Mouse (Mus musculus) forebrain, embryonic 16.5 days (tissue): Measurements from ENCODE around the gene Mrm1. TPM values are rescaled to one million over a fixed set of nuclear protein-coding genes. Genes with fewer than 3 reads are reported as not detected.

Experiments used
- ATAC-seq: fragments of 200-750 bp; cut with Nextera tagmentation; 2 replicates; pipeline ENCODE4 v1.8.0; 2017; ENCODE audit warnings: mild to moderate bottlenecking, moderate library complexity
- H3K27ac ChIP-seq: fragments of 300-500 bp; sonication (generic); 2 replicates; pipeline ENCODE4 v1.5.1; 2014; ENCODE audit warnings: low read length, control low read depth
- H3K27me3 ChIP-seq: fragments of 300-500 bp; sonication (generic); replicated peaks from 2 replicates; pipeline ENCODE4 v1.6.1; 2014; ENCODE audit warnings: low read length; ENCODE audit not compliant: control insufficient read depth, insufficient read depth
- H3K36me3 ChIP-seq: fragments of 300-500 bp; sonication (generic); 2 replicates; pipeline ENCODE4 v1.6.1; 2014; ENCODE audit not compliant: control insufficient read depth, insufficient read depth
- H3K4me1 ChIP-seq: fragments of 300-500 bp; sonication (generic); replicated peaks from 2 replicates; pipeline ENCODE4 v1.6.1; 2014; ENCODE audit warnings: low read length; ENCODE audit not compliant: control insufficient read depth, insufficient read depth
- H3K4me2 ChIP-seq: fragments of 300-500 bp; sonication (generic); 2 replicates; pipeline ENCODE4 v1.6.1; 2014; ENCODE audit warnings: mild to moderate bottlenecking, low read length, control low read depth
- H3K4me3 ChIP-seq: fragments of 300-500 bp; sonication (generic); replicated peaks from 2 replicates; pipeline ENCODE4 v1.5.1; 2014; ENCODE audit warnings: mild to moderate bottlenecking, low read length, control low read depth
- H3K9ac ChIP-seq: fragments of 300-500 bp; sonication (generic); replicated peaks from 2 replicates; pipeline ENCODE4 v1.6.1; 2014; ENCODE audit warnings: low read depth, low read length, control low read depth
- H3K9me3 ChIP-seq: fragments of 300-500 bp; sonication (generic); 2 replicates; pipeline ENCODE4 v1.6.1; 2016; ENCODE audit warnings: low read length; ENCODE audit not compliant: control insufficient read depth
- WGBS: fragments of 180-500 bp; shearing (Covaris S2); extraction: QIAGEN DNeasy Blood & Tissue Kit; methylation state at CpG from one replicate; pipeline ENCODE4 v1.1.7; 2014; 5-methylcytosine and 5-hydroxymethylcytosine counted together
- polyA plus RNA-seq: library from polyadenylated mRNA; unstranded; fragments of >200 nt; fragmentation: Nextera tagmentation; extraction: Ambion mirVana; gene quantifications from 2 replicates; pipeline ENCODE4 v1.2.1, GENCODE M21; 2015

Mrm1 gene
- polyA plus RNA-seq, 1 experiment from 2014 or later: 15.9 TPM

GRCm38 (mm10) chr11:84790383-84790782, 28.9 kb downstream of the Mrm1 start:
- Histone ChIP-seq H3K4me3 (no peak overlapping the region), H3K27me3 (peaks cover 25% of the 10 kb centered on the region), H3K27ac (no peak overlapping the region), H3K9ac (no peak overlapping the region), H3K9me3 (no peaks in the 10 kb centered on the region), H3K4me2 (no peak overlapping the region), H3K4me1 (peaks cover 5% of the 10 kb centered on the region; the same call in 1 of the 2 replicates), H3K36me3 (no peaks in the 10 kb centered on the region)
- WGBS: 53% methylated on average over 6 of the region's 6 CpGs
- no peak for ATAC-seq

DNA sequence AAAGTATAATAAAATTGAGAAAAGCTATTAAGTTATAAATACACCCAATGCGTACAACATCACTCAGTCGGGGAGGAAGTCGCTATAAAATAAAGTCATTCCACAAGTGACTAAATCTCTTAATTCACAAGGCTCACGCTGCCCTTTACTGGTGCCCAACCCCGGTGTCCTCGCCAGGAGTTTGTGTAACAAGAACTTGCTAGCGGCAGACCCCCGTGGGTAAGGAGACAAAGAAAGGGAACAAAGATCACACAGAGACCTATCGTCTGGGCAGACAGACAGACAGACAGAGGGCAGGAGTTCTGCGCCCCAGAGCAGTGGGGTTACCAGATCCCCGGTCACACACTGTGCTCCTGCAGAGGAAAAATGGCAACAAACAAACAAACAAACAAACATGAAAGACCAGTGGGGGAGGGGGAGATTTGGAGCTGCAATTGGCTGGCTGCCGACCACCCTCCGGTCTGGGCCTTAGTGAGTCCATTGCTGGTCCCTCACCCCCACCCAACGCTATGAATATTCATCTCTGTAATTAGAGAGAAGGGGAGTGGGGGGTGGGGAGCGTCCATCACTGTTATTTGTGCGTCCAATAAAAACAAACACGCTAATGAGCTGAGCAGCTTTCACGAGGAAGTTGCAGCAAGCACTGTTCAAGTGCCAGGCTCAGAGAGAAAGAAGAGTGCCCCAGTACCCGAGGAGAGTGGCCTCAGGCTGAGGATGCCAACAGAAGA, 39.0 kb downstream of the Mrm1 start:
- H3K4me1 ChIP-seq: peaks cover 25% of the 10 kb centered on the region
- peaks cover 65% of the 10 kb centered on the region for H3K27me3 ChIP-seq
- under 1% methylated on average over 19 of the region's 19 CpGs for WGBS
- H3K36me3 ChIP-seq: no peaks in the 10 kb centered on the region
- ATAC-seq: peak; percentile 81
- no peak overlapping the region for H3K27ac ChIP-seq
- H3K9ac ChIP-seq: no peak overlapping the region; the same call in 1 of the 2 replicates
- H3K4me3 ChIP-seq: no peak overlapping the region
- H3K9me3 ChIP-seq: no peaks in the 10 kb centered on the region
- H3K4me2 ChIP-seq: peak overlapping the region; percentile 34

DNA sequence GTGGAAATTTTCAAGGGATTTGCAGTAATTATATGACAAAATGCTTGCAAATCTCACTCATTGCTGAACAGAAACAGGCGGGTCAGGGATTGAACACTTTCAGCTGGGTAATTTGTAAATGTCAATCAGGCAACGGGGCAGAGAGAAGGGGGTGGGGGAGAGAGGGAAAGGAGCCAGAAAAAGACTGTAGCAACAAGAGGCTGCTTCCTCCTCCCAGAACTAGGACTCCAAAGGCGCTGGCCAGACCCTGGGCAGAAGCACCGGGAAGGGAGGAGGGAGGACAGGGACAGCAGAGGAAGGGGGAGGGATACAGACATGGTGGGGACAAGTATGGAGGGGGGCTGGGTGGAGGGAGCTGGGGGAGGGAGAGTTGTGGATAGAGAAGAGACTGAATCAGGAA, 43.8 kb downstream of the Mrm1 start:
- H3K4me1 ChIP-seq: peaks cover 29% of the 10 kb centered on the region
- H3K9me3 ChIP-seq: no peaks in the 10 kb centered on the region
- H3K4me2 ChIP-seq: no peak overlapping the region
- peak; percentile 71 for ATAC-seq
- no peaks in the 10 kb centered on the region for H3K36me3 ChIP-seq
- no peak overlapping the region for H3K27ac ChIP-seq
- no peak overlapping the region for H3K4me3 ChIP-seq
- H3K27me3 ChIP-seq: peaks cover 60% of the 10 kb centered on the region
- WGBS: 2% methylated on average over 4 of the region's 4 CpGs
- H3K9ac ChIP-seq: no peak overlapping the region

DNA sequence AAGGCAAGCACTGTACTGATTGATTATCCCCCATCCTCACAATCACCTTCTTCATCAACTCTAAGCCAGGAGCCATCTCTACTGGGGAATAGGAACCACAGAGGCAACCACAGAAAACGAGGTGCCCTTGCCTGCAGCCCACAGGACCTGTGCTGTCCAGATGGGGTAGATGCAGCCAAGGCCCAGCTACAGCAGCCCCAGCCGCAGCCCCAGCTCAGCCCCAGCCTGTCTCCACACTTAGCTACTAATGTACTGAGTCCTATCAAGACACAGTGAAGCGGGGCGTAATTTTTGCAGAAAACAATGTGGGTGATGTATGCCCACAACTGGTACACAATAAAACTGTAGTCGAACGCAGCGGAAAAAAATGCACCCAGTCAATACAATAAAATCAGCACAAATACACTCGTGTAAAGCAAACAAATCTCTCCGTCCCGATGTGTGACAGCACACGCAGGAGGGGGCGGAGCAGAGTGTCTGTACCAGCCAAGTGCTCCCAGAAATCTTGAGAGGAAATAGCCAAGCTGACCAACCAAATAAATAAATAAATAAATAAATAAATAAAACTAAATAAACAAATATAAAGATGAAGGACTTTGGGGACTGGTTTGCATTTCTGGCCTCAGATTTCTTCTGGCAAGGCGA, 44.3 kb downstream of the Mrm1 start:
- ATAC-seq: peak; percentile 36
- Histone ChIP-seq H3K9ac (no peak overlapping the region), H3K4me2 (no peak overlapping the region), H3K9me3 (no peaks in the 10 kb centered on the region), H3K27me3 (peaks cover 58% of the 10 kb centered on the region), H3K27ac (no peak overlapping the region), H3K4me1 (peaks cover 23% of the 10 kb centered on the region), H3K4me3 (no peak overlapping the region), H3K36me3 (no peaks in the 10 kb centered on the region)
- WGBS: 19% methylated on average over 13 of the region's 13 CpGs

DNA sequence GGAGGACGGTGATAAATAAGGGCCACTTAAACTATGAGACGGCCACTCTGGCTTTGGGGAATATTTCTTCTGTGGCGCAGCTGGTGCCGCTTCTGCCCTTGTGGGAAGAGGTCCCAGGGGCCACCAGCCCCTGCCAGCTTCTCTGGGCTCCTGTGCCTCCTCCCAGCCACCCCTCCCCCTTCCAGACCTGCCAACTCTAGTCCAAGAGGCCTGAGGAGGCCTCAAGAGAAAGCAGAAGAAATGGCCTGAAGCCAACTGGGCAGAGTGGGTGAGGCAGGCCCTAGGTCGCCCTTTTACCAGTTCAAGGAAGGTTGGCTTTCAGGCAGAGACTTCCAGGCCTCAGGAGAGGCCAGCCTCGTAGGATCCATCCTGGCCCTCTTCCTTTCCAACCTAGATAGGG, 51.4 kb downstream of the Mrm1 start:
- Histone ChIP-seq H3K4me3 (no peak overlapping the region), H3K9me3 (no peaks in the 10 kb centered on the region), H3K9ac (no peak overlapping the region), H3K27ac (no peak overlapping the region), H3K27me3 (peaks cover 67% of the 10 kb centered on the region), H3K4me2 (no peak overlapping the region), H3K36me3 (no peaks in the 10 kb centered on the region), H3K4me1 (peaks cover 15% of the 10 kb centered on the region)
- no peak for ATAC-seq
- 73% methylated on average over 6 of the region's 6 CpGs for WGBS

- Histone ChIP-seq H3K4me1 (peaks cover 21% of the 10 kb centered on the region), H3K27ac (no peak overlapping the region), H3K4me2 (no peak overlapping the region), H3K36me3 (no peaks in the 10 kb centered on the region), H3K9ac (no peak overlapping the region), H3K9me3 (no peaks in the 10 kb centered on the region), H3K27me3 (peaks cover 60% of the 10 kb centered on the region), H3K4me3 (no peak overlapping the region)
- ATAC-seq: no peak
- WGBS: 28% methylated on average over 5 of the region's 5 CpGs
Observed at GRCm38 (mm10) chr11:84765125-84765524, 54.2 kb downstream of the Mrm1 start.

- H3K27ac ChIP-seq: no peak overlapping the region
- no peaks in the 10 kb centered on the region for H3K36me3 ChIP-seq
- no peaks in the 10 kb centered on the region for H3K9me3 ChIP-seq
- H3K9ac ChIP-seq: no peak overlapping the region; the same call in 1 of the 2 replicates
- H3K4me3 ChIP-seq: no peak overlapping the region
- H3K4me1 ChIP-seq: peaks cover 27% of the 10 kb centered on the region
- no peak for ATAC-seq
- 4% methylated on average over 21 of the region's 21 CpGs for WGBS
- peak overlapping the region; percentile 17 for H3K4me2 ChIP-seq
- peaks cover 61% of the 10 kb centered on the region for H3K27me3 ChIP-seq
Observed at GRCm38 (mm10) chr11:84764527-84764961, 54.8 kb downstream of the Mrm1 start.

GRCm38 (mm10) chr11:84764116-84764515, 55.2 kb downstream of the Mrm1 start:
- WGBS: 19% methylated on average over 8 of the region's 8 CpGs
- no peak for ATAC-seq
- H3K4me1 ChIP-seq: peaks cover 28% of the 10 kb centered on the region
- no peaks in the 10 kb centered on the region for H3K9me3 ChIP-seq
- no peaks in the 10 kb centered on the region for H3K36me3 ChIP-seq
- H3K27me3 ChIP-seq: peaks cover 62% of the 10 kb centered on the region
- H3K27ac ChIP-seq: no peak overlapping the region
- peak overlapping the region; percentile 17 for H3K4me2 ChIP-seq
- no peak overlapping the region for H3K9ac ChIP-seq
- no peak overlapping the region for H3K4me3 ChIP-seq
